Mouse (Mus musculus) adrenal gland, adult 8-10 months (tissue): ENCODE results near the gene Plek. TPM values are rescaled to one million over a fixed set of nuclear protein-coding genes. Genes with fewer than 3 reads are reported as not detected.

Source experiments
- DNase-seq: peaks from one replicate; pipeline ENCODE4 v3.0.0; 2022
- total RNA-seq, 4 experiments: library from RNA; stranded (reverse); gene quantifications; 2 replicates each; pipeline ENCODE4 v1.2.4; 2022

Plek gene
- total RNA-seq, 4 experiments from 2014 or later: 4.6 to 11.9 (median 7.8) TPM

GRCm38 (mm10) chr11:17000353-17001334 is 51.5 kb downstream of the Plek start:
- peak; percentile 23 for DNase-seq

- no peak for DNase-seq
Observed at GRCm38 (mm10) chr11:16999933-17000332, 52.2 kb downstream of the Plek start.

- DNase-seq: no peak
Observed at GRCm38 (mm10) chr11:16999387-16999786, 52.8 kb downstream of the Plek start.

GRCm38 (mm10) chr11:16997465-16997864 is 54.7 kb downstream of the Plek start:
- no peak for DNase-seq

- DNase-seq: no peak
Observed at GRCm38 (mm10) chr11:16996818-16997217, 55.4 kb downstream of the Plek start.

GRCm38 (mm10) chr11:16992880-16993279 is 59.3 kb downstream of the Plek start:
- no peak for DNase-seq

GRCm38 (mm10) chr11:16989885-16990284 is 62.3 kb downstream of the Plek start:
- DNase-seq: no peak

- DNase-seq: peak; percentile 26
Observed at GRCm38 (mm10) chr11:16987745-16988328, 64.3 kb downstream of the Plek start.

GRCm38 (mm10) chr11:16986550-16987187 is 65.5 kb downstream of the Plek start:
- no peak for DNase-seq

- no peak for DNase-seq
Observed at GRCm38 (mm10) chr11:16978161-16978707, 73.9 kb downstream of the Plek start.

- no peak for DNase-seq
Observed at GRCm38 (mm10) chr11:16977611-16978010, 74.6 kb downstream of the Plek start.

GRCm38 (mm10) chr11:16976937-16977336 is 75.2 kb downstream of the Plek start:
- DNase-seq: no peak

- no peak for DNase-seq
Observed at GRCm38 (mm10) chr11:16973086-16973485, 79.1 kb downstream of the Plek start.

GRCm38 (mm10) chr11:16972027-16972426 is 80.2 kb downstream of the Plek start:
- no peak for DNase-seq

- no peak for DNase-seq
Observed at GRCm38 (mm10) chr11:16969650-16970049, 82.5 kb downstream of the Plek start.

GRCm38 (mm10) chr11:16967806-16968205 is 84.4 kb downstream of the Plek start:
- DNase-seq: no peak

- no peak for DNase-seq
Observed at GRCm38 (mm10) chr11:16958520-16958919, 93.7 kb downstream of the Plek start.

GRCm38 (mm10) chr11:16957030-16957429 is 95.2 kb downstream of the Plek start:
- DNase-seq: no peak

GRCm38 (mm10) chr11:16956115-16956862 is 95.9 kb downstream of the Plek start:
- no peak for DNase-seq

- no peak for DNase-seq
Observed at GRCm38 (mm10) chr11:16951761-16952010, 100.5 kb downstream of the Plek start.

- DNase-seq: peak; percentile 97
Observed at GRCm38 (mm10) chr11:16950976-16951760, 101.0 kb downstream of the Plek start, which contains the start of gene Fbxo48. Gene Fbxo48 (plus strand): TSS chr11:16951375.
